Mouse (Mus musculus): ENCODE results near the gene Srp68.

Srp68 gene

DNA sequence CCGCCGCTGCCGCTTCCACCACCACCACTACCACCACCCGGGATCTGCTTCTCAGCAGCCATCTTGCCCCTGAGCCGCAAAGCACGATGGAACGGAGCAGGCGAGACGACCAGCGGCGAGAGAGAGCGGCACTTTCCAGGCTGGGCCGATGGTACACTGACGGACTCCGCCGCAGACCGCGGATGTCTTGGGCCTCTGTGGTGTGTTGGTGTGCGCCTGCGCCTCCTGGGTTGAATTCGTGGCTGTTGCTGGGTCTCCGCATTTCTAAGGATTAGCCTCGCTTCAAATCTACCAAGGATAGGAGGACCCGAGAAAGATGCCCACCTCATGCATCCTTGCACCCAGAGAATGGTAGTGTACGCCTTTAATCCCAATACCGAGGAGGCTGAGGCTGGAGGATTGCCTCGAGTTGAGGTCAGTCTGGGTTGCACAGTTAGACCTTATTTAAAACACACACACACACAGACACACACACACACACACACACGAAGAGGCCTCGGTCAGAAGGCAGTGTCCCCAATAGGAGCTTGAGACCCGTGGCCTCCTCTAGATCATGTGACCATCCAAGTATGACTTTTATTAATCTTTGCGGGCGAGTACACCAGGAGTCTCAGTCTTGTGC is at the start of gene Srp68:
Gene Srp68 (minus strand): TSS at position 173 of the 622 bp plus-strand sequence.
- peak; percentile 93 for DNase-seq

- peak; percentile 92 for DNase-seq
These were observed 45.0 kb upstream of the Srp68 start for GRCm38 (mm10) chr11:116318719-116319659.

DNA sequence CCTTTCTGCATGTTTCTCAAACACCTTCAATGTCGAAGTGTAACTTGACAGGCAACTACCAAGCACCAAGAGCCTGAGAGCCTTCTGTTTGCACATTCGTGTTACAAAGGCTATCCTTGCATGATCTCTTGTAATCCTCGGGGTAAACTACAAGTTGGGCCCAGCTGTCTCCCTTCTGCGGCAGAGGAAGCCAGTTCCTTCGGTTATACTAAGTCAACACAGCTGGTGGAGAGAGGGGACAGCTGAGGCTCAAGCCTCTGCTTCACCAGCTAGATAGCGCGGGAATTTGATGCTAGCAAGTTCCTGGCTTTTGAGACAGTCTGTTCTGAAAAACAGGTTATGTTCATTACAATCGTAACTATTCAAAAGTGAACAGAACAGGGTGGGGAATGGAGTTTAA is 38.3 kb upstream of the Srp68 start:
- peak; percentile 31 for DNase-seq

DNA sequence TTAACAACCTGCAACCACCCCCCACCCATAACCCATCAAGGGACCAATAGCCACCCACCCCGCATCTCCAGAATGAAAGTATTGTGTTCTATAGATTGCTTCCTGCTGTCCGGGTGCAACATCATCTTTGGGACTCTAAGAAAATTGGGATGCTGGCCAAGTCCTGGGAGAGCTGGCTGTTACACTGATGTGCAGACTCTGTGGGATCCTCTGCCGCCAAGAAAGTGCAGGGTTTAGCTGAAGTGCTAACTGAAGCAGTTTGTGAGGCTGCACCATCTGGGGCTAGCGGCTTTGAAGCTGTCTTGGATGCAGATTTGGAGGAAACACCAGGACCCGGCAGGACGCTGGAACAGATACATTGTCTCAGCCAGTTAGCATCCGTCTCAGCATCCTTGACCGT is 37.2 kb upstream of the Srp68 start:
- no peak for DNase-seq

- DNase-seq = no peak
These were observed 35.6 kb upstream of the Srp68 start for GRCm38 (mm10) chr11:116309601-116310000.

GRCm38 (mm10) chr11:116307762-116308531 is 33.9 kb upstream of the Srp68 start:
- DNase-seq = no peak

DNA sequence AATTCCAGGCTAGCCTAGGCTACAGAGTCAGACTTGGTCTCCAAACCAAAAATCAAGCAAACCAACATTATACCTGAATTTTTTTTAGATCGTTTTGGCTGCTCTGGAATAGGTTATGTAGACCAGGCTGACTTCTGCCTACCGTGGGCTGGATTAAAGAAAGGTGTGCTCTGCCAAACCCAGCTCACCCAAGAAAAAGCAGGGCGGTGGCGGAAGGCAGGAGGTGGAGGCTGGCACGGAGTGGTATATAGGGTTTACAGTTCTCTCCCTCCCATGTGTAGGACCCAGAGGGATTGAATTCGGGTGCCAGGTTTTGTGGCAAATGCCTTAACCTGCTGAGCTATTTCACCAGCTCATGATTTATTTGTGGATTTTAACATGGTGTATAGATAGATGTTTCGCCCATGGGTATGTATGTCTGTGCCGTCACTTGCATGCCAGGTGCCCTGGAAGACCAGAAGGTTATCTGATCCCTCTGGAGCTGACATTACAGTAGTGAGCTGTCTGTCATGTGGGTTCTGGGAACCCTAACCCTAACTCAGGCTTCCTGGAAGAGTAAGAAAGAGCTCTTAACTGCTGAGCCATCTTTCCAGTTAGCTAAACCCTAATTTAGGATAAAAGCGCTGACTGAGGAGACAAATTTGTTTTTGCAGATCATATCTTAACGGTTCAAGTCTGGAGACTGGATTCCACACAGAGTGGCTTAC is 33.2 kb upstream of the Srp68 start, which contains the start of gene Exoc7:
Gene Exoc7 (minus strand): TSS at position 215 of the 707 bp plus-strand sequence.
- peak; percentile 19 for DNase-seq

- peak; percentile 97 for DNase-seq
These were observed 32.3 kb upstream of the Srp68 start for GRCm38 (mm10) chr11:116306126-116306982.

DNA sequence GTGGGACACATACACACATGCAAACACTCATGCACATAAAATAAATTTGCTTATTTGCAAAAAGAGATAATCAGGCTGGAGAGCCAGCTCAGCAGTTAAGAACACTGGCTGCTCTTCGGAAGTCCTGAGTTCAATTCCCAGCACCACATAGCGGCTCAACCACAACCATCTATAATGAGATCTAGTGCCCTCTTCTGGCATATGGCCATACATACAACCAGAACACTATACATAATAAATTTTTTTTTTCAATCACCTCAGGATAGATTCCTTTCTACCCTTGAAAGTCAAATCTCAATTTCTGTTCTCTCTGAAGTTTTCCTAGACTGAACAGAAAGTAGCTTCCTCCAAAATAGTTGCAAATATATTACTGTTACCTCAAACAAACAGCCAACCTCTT is 31.4 kb upstream of the Srp68 start:
- no peak for DNase-seq

GRCm38 (mm10) chr11:116298621-116299020 is 24.6 kb upstream of the Srp68 start:
- DNase-seq = no peak

DNA sequence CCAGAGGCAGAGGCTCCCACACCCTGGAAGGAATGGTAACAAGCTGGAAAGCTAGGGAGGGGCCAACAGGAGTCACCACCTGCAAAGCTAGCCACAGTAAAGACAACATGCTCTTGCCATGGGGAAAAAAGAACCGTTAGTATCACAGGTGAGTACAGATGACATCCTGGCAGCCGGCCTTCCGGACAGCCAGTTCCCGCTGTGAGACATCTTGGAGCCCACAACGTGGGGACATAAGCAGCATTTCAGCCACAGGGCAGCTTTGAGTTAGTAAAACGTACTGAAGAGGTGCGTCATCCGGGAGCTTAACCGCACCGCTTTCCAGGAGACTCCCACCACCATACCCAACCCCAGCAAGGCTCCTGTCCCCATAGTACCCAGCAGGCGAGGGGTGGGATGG is 24.2 kb upstream of the Srp68 start:
- no peak for DNase-seq

DNA sequence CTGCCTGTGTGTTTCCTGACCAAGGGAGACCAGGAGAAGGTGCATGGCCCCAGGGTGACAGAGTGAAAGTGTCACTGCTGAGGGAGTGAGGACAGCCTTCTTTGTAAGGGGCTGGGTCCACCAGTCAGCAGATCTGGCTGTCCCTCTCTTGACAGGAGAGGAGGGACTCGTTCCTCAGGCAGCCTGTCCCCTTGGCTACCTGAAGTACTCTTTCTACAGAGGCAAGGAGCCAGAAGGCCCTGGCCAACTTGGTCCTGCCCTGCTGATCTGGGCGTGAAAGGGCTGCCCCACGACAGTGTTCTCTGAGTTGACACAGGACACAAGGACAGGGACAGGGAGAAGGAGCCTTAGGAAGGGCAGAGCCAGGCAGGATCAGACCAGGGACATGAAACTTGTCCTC is 23.0 kb upstream of the Srp68 start:
- no peak for DNase-seq

- DNase-seq = no peak
These were observed 22.2 kb upstream of the Srp68 start for GRCm38 (mm10) chr11:116296191-116296734.

DNA sequence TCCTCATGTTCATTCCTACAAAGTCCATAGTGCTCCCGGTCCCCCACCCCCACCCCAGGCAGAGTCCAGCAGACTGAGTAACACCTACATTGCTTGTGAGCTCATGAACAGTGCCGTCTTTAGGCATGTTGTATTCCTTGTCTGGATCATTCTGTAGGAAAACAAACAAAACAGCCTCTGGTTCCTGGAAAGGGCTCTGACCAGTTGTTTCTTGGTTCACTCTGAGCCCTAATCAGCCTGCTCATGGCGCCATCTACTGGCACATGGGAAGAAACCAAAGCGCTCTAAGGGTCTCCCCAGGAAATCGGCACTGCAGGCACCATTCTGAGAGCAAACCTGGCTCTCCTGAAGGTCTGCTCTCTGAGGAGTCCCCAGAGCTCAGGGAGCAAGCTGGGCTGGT is 20.3 kb upstream of the Srp68 start:
- DNase-seq = peak; percentile 57

DNA sequence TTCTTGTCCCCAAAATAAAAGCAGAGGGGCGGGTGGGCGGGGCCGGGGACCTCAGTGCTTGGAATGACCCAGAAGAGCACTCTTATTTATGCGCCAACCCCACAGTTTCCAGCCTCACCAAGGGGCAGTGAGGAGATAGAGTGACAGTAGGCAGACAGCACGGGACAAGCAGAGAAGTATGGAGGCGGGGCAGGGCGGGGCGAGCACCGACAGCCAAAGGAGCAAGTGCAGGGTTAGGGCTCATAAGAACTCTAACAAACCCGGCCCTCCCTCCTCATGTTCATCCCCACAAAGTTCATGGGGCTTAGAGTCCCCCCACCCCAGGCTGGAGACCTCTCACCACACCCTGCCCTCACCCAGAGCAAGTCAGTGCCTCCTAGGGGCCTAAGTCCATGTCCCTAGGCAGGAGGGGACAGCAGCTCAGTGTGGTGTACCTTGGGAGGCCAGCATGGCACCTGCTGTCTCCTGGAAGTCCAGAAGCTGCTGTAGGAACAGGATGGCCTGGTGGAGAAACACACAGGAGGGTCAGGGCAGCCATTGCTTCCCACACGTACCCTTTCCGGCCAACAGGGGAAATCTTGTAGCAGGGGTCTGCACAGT is 19.6 kb upstream of the Srp68 start:
- no peak for DNase-seq

GRCm38 (mm10) chr11:116292401-116292800 is 18.4 kb upstream of the Srp68 start:
- DNase-seq = no peak

DNA sequence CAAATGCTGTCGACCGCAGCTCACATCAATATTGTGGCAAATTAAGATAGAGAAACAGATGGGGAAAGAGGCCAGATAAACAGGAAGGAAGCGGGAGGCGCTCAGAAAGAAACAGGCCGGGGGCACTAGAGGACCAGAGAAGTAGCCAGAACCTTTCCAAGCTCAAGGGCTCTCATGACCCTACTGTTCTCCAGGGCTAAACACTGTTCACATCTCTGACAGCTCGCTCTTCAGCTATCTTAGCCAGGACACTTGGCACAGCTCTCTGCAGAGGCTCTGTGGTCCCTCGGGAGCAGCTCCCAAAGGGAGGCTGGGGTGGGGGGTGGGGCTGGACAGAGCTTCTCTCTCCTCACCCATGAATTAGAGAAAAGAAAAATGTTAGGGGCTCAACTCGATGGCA is 16.5 kb upstream of the Srp68 start:
- no peak for DNase-seq

DNA sequence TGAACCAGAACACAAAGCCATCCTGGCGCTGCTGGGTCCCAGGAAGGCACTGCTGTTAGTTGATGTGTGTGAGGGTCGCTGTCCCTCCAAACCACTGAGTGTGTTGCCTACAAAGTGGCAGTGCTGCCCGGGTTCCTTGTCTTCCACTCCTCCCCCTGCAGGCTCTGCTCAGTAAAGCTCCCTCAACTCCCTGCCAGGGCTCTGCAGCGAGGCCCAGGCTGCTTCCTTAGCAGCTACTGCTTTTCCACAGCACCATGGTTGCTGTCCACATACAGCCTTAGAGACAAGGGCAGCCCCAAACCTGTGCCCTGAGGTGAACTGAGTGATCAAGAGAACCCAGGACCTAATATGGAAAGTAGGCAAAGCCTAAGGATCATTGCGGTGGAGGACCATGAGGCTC is 13.3 kb upstream of the Srp68 start:
- no peak for DNase-seq

- no peak for DNase-seq
These were observed 11.8 kb upstream of the Srp68 start for GRCm38 (mm10) chr11:116285770-116286191.

DNA sequence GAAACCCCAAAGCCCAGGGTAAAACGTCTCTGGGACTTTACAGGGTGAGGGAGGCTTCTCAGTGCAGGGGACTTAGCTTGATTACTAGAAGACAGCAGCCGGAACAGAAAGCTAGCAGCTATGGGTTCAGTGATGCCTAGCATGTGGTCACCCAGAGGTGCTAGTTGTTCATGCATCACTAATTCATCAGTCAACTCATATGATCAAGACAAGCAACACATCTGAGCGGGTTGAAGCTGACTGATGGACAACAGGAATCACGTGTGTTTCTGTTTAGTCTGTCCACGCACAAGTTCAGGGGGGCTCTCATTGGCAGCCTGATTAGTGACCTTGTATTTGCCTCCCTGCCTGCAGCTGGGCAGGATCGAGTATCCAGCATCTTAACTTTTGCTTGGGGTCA is 10.0 kb upstream of the Srp68 start:
- DNase-seq = no peak
